Mouse (Mus musculus) c-Kit-positive CD71-positive TER-119-positive erythroid progenitor cells, embryonic 14.5 days (primary cell): Measurements from ENCODE around the gene Mum1.
A peak's percentile ranks its signal among the peaks of the same experiment; 100 is the strongest.

Experiments used
- DNase-seq: peaks from one replicate; pipeline ENCODE4 v3.0.0-alpha.2; 2013; ENCODE audit warnings: low spot score

The Mum1 gene

GRCm38 (mm10) chr10:80250573-80250972, 24.3 kb downstream of the Mum1 start:
- no peak for DNase-seq

GRCm38 (mm10) chr10:80252011-80252410, 25.8 kb downstream of the Mum1 start:
- DNase-seq: no peak

GRCm38 (mm10) chr10:80252493-80253274, 26.4 kb downstream of the Mum1 start:
- DNase-seq: no peak

- no peak for DNase-seq
These were observed 27.3 kb downstream of the Mum1 start for GRCm38 (mm10) chr10:80253551-80253950.

- DNase-seq: no peak
These were observed 28.4 kb downstream of the Mum1 start for GRCm38 (mm10) chr10:80254331-80255297.

GRCm38 (mm10) chr10:80255881-80256535, 29.8 kb downstream of the Mum1 start:
- no peak for DNase-seq

- no peak for DNase-seq
These were observed 31.7 kb downstream of the Mum1 start for GRCm38 (mm10) chr10:80257936-80258335.

- no peak for DNase-seq
These were observed 32.7 kb downstream of the Mum1 start for GRCm38 (mm10) chr10:80258752-80259462.

- DNase-seq: no peak
These were observed 33.2 kb downstream of the Mum1 start for GRCm38 (mm10) chr10:80259463-80259805.

- no peak for DNase-seq
These were observed 33.8 kb downstream of the Mum1 start for GRCm38 (mm10) chr10:80259861-80260641.

- peak; percentile 97 for DNase-seq
These were observed 34.7 kb downstream of the Mum1 start, which contains the start of the genes Gamt and Dazap1 for GRCm38 (mm10) chr10:80260642-80261584. TSS of gene Gamt (minus strand) at chr10:80261012. TSS of gene Dazap1 (plus strand) at chr10:80261486.

- DNase-seq: peak; percentile 95
These were observed 35.3 kb downstream of the Mum1 start for GRCm38 (mm10) chr10:80261585-80261968.

- DNase-seq: no peak
These were observed 35.9 kb downstream of the Mum1 start for GRCm38 (mm10) chr10:80262169-80262568.

GRCm38 (mm10) chr10:80262776-80263365, 36.6 kb downstream of the Mum1 start:
- no peak for DNase-seq

- DNase-seq: peak; percentile 97
These were observed 38.3 kb downstream of the Mum1 start for GRCm38 (mm10) chr10:80264341-80265148.

- DNase-seq: no peak
These were observed 38.9 kb downstream of the Mum1 start for GRCm38 (mm10) chr10:80265149-80265486.

GRCm38 (mm10) chr10:80270099-80270498, 43.9 kb downstream of the Mum1 start:
- no peak for DNase-seq

GRCm38 (mm10) chr10:80270734-80271181, 44.5 kb downstream of the Mum1 start:
- no peak for DNase-seq
